Comparison of ENCODE assay signal across 19 mouse cellular contexts in genomic region chr7:25049295-25049930, GRCm38 (mm10). TPM values are rescaled to one million over a fixed set of nuclear protein-coding genes. Genes with fewer than 3 reads are reported as not detected.
DNase-seq lines count a peak whose midpoint lies in the region; TF ChIP-seq lines count a peak whose summit lies in the region.
"Had no signal": no experiment of that assay in that cellular context is flagged by ENCODE, and none has a peak within 500 bp of the region (broad histone marks: within the 10 kb centered on the region; RNA-seq: fewer than 3 reads in every experiment).

No protein-coding gene starts in this region.

- H3K27me3 ChIP-seq in heart, embryonic 10.5 days (ENCODE audit: insufficient read depth, poor library complexity, severe bottlenecking) = no peaks in the 10 kb centered on the region
- H3K27me3 ChIP-seq: embryonic facial prominence, embryonic 12.5 days; hindbrain, embryonic 13.5 days; lung, embryonic 15.5 days had no signal

- TF ChIP-seq CTCF in left cerebral cortex, adult 2 months (IDR thresholded peaks at IDR 0.05) = no peak

- peaks cover 8% of the 10 kb centered on the region for H3K4me1 ChIP-seq in heart, embryonic 10.5 days
- H3K4me1 ChIP-seq: embryonic facial prominence, embryonic 12.5 days; hindbrain, embryonic 13.5 days; lung, embryonic 15.5 days; midbrain, embryonic 10.5 days had no signal

- peak overlapping the region; percentile 13 for H3K27ac ChIP-seq in heart, embryonic 10.5 days
- peak overlapping the region; percentile 4; the same call in 1 of the 2 replicates for H3K27ac ChIP-seq in left cerebral cortex, adult 2 months
- H3K27ac ChIP-seq: embryonic facial prominence, embryonic 12.5 days; hindbrain, embryonic 13.5 days; liver, embryonic 14.5 days; lung, embryonic 15.5 days; macrophage; midbrain, embryonic 10.5 days; stomach, postnatal 0 days had no signal

- 68% methylated on average over 16 of the region's 16 CpGs for WGBS in heart, embryonic 10.5 days

- intact Hi-C loops in left cerebral cortex, adult 2 months (cut with DNase I) = no loop called here

- peaks cover 78% of the 10 kb centered on the region for H3K36me3 ChIP-seq in heart, embryonic 10.5 days

- no peaks in the 10 kb centered on the region for H3K9me3 ChIP-seq in heart, embryonic 10.5 days
- H3K9me3 ChIP-seq: embryonic facial prominence, embryonic 12.5 days; hindbrain, embryonic 13.5 days; lung, embryonic 15.5 days; midbrain, embryonic 10.5 days had no signal

- DNase-seq in heart, embryonic 10.5 days (ENCODE audit: low spot score) = no peak
- no peak for DNase-seq in heart, adult 8-10 months (ENCODE audit: low spot score)
- peak in 1 of 2 experiments; percentile 62 for DNase-seq in left cerebral cortex, adult 2 months (ENCODE audit: extremely low spot score in 1 of 2, low spot score in 2 of 2)
- no peak for DNase-seq in left cerebral cortex, adult 8-10 months (ENCODE audit: low spot score in 2 of 2)
- peak; percentile 61 to 66 for DNase-seq in right cerebral cortex, postnatal 10 days (ENCODE audit: low spot score in 2 of 2)
- no peak for DNase-seq in right cerebral cortex, postnatal 14 days
- DNase-seq in cerebellum, adult 11 months = no peak
- DNase-seq: adrenal gland, adult 8-10 months; cerebellum, adult 9-11 months; gastrocnemius, postnatal 25 days; kidney, adult 9 months had no signal

- no peak overlapping the region for H3K4me3 ChIP-seq in heart, embryonic 10.5 days
- H3K4me3 ChIP-seq in left cerebral cortex, adult 2 months = no peak overlapping the region
- H3K4me3 ChIP-seq: embryonic facial prominence, embryonic 12.5 days; erythroblast, embryonic 14.5 days; hindbrain, embryonic 13.5 days; lung, embryonic 15.5 days; midbrain, embryonic 10.5 days had no signal

RNA-seq across cellular contexts. Expression of gene Grik5, which starts 22.7 kb away (rescaled TPM):
- 4.7 and 6.6 TPM in 2 replicates for polyA plus RNA-seq in heart, embryonic 10.5 days (2016; fragmentation: Nextera tagmentation; extraction: Ambion mirVana)
- total RNA-seq in heart, adult 8-10 months (2022) = 1 to 10 TPM; 3.7 to 4.5 (median 3.8) TPM
- total RNA-seq in left cerebral cortex, adult 2 months (2021) = 100 to 1,000 TPM; 207 to 218 TPM
- 100 to 1,000 TPM; 201 to 224 (median 207) TPM for total RNA-seq in left cerebral cortex, adult 8-10 months (2022)

RNA-seq across cellular contexts. Expression of gene Zfp574, which starts 23.0 kb away (rescaled TPM):
- polyA plus RNA-seq in heart, embryonic 10.5 days (2016; fragmentation: Nextera tagmentation; extraction: Ambion mirVana) = 25.0 and 30.2 TPM in 2 replicates
- 10 to 100 TPM in 1 of 4 experiments, 1 to 10 TPM in 3; 7.9 to 10.0 (median 9.0) TPM for total RNA-seq in heart, adult 8-10 months (2022)
- total RNA-seq in left cerebral cortex, adult 2 months (2021) = 10 to 100 TPM; 37.1 to 37.7 TPM
- 10 to 100 TPM; 36.8 to 40.0 (median 37.1) TPM for total RNA-seq in left cerebral cortex, adult 8-10 months (2022)

RNA-seq across cellular contexts. Expression of gene Atp1a3, which starts 43.7 kb away (rescaled TPM):
- 2.2 and 3.5 TPM in 2 replicates for polyA plus RNA-seq in heart, embryonic 10.5 days (2016; fragmentation: Nextera tagmentation; extraction: Ambion mirVana)
- 1 to 10 TPM in 2 of 4 experiments, under 1 TPM in 2; 0.60 to 3.3 (median 1.3) TPM for total RNA-seq in heart, adult 8-10 months (2022)
- 1,000 to 10,000 TPM; 1,970 to 2,141 TPM for total RNA-seq in left cerebral cortex, adult 2 months (2021)
- 1,000 to 10,000 TPM; 1,859 to 2,026 (median 1,901) TPM for total RNA-seq in left cerebral cortex, adult 8-10 months (2022)

Comparison
In these comparisons a context has a peak if more than half of its experiments do, and no peak if none do; other contexts are left out.
1. DNase-seq: peak in right cerebral cortex, postnatal 10 days (2 of 2); none in heart, embryonic 10.5 days (single experiment), heart, adult 8-10 months (single experiment), left cerebral cortex, adult 8-10 months (0 of 2), right cerebral cortex, postnatal 14 days (single experiment) and cerebellum, adult 11 months (single experiment).
2. RNA of gene Grik5, which starts 22.7 kb away (total RNA-seq): 207 to 218 TPM in left cerebral cortex, adult 2 months and 201 to 224 TPM in left cerebral cortex, adult 8-10 months; 3.7 to 4.5 TPM in heart, adult 8-10 months; every median in the first group is over 10 times any median in the second.
3. RNA of gene Atp1a3, which starts 43.7 kb away (total RNA-seq): 1,970 to 2,141 TPM in left cerebral cortex, adult 2 months and 1,859 to 2,026 TPM in left cerebral cortex, adult 8-10 months; 0.60 to 3.3 TPM in heart, adult 8-10 months; every median in the first group is over 100 times any median in the second.